Mouse (Mus musculus) CH12.LX (cell line): ENCODE results near the gene E130114P18Rik.

ENCODE experiments used
- CHD2 ChIP-seq: IDR thresholded peaks from 2 replicates; pipeline ENCODE4 v1.6.1; 2011; ENCODE audit warnings: low read length, improper control_type of control experiment
- CTCF ChIP-seq, 2 experiments: IDR thresholded peaks in 1 of 2; conservative IDR thresholded peaks in 1 of 2; 2 replicates each; pipeline ENCODE4 v1.5.1; 2011 to 2012; ENCODE audit warnings: low read depth in 2 of 2, low read length in 2 of 2, improper control_type of control experiment in 1 of 2, inconsistent platforms in 1 of 2, mild to moderate bottlenecking in 1 of 2, moderate library complexity in 1 of 2
- MAX ChIP-seq: IDR thresholded peaks from 2 replicates; pipeline ENCODE4 v1.6.1; 2011; ENCODE audit warnings: low read length, improper control_type of control experiment
- MXI1 ChIP-seq: IDR thresholded peaks from 2 replicates; pipeline ENCODE4 v1.6.1; 2011; ENCODE audit warnings: mild to moderate bottlenecking, low read depth, low read length, improper control_type of control experiment

- TF ChIP-seq MAX: no peak
- TF ChIP-seq CTCF (conservative IDR thresholded peaks at IDR 0.05 in 1 of 2, IDR thresholded peaks at IDR 0.05 in 1 of 2; ENCODE audit: low read depth in 2 of 2, low read length in 2 of 2): no peak
- no peak for TF ChIP-seq CHD2
- TF ChIP-seq MXI1: no peak
These were observed 120.3 kb downstream of the E130114P18Rik start for GRCm38 (mm10) chr4:97657586-97657985.
